Mouse (Mus musculus) liver, adult 2 months (tissue): Measurements from ENCODE around the gene Eno2. TPM values are rescaled to one million over a fixed set of nuclear protein-coding genes. Genes with fewer than 3 reads are reported as not detected.
A peak's percentile ranks its signal among the peaks of the same experiment; 100 is the strongest.

Experiments
- DNase-seq: peaks from one replicate; pipeline ENCODE4 v3.0.0-alpha.2; 2011; ENCODE audit warnings: low read depth, low spot score; ENCODE audit errors: extremely low read depth
- H3K27ac ChIP-seq: fragments of 200-500 bp; replicated peaks from 2 replicates; pipeline ENCODE4 v1.5.1; 2012; ENCODE audit warnings: low read depth, mild to moderate bottlenecking, control low read depth, inconsistent platforms, low read length; ENCODE audit not compliant: insufficient read depth
- H3K27me3 ChIP-seq: fragments of 200-500 bp; 2 replicates; pipeline ENCODE4 v1.6.1; 2012; ENCODE audit warnings: mild to moderate bottlenecking, moderate library complexity, low read length, inconsistent platforms; ENCODE audit not compliant: control insufficient read depth, insufficient read depth
- H3K36me3 ChIP-seq: fragments of 200-500 bp; 2 replicates; pipeline ENCODE4 v1.6.1; 2012; ENCODE audit warnings: low read length, inconsistent platforms; ENCODE audit not compliant: control insufficient read depth, insufficient read depth
- H3K4me1 ChIP-seq: fragments of 200-500 bp; 2 replicates; pipeline ENCODE4 v1.6.1; 2011; ENCODE audit warnings: low read length; ENCODE audit not compliant: control insufficient read depth, insufficient read depth
- H3K4me3 ChIP-seq: fragments of 200-500 bp; 2 replicates; pipeline ENCODE4 v1.5.1; 2011; ENCODE audit warnings: low read depth, mild to moderate bottlenecking, control low read depth, low read length, moderate library complexity; ENCODE audit not compliant: insufficient read depth
- H3K79me2 ChIP-seq: fragments of 200-500 bp; 2 replicates; pipeline ENCODE4 v1.6.1; 2012; ENCODE audit warnings: inconsistent platforms, mild to moderate bottlenecking, low read length, moderate library complexity; ENCODE audit not compliant: control insufficient read depth, insufficient read depth
- H3K9ac ChIP-seq: fragments of 200-500 bp; 2 replicates; pipeline ENCODE4 v1.6.1; 2012; ENCODE audit warnings: low read depth, mild to moderate bottlenecking, control low read depth, inconsistent platforms, low read length
- CTCF ChIP-seq: fragments of 200-500 bp; IDR thresholded peaks from 2 replicates; pipeline ENCODE4 v1.5.1; 2011; ENCODE audit warnings: low read depth, low read length, control low read depth
- POLR2A ChIP-seq: fragments of 200-500 bp; IDR thresholded peaks from 2 replicates; pipeline ENCODE4 v1.6.1; 2011; ENCODE audit warnings: low read length, control low read depth; ENCODE audit not compliant: insufficient read depth; ENCODE audit errors: extremely low read depth
- WGBS: fragments of 180-500 bp; shearing (Covaris S2); methylation state at CpG from one replicate; pipeline ENCODE4 v1.1.7; 2018; 5-methylcytosine and 5-hydroxymethylcytosine counted together
- polyA plus RNA-seq: library from polyadenylated mRNA; depleted of rRNA; stranded (reverse); fragments of >200 nt; gene quantifications from 2 replicates; pipeline ENCODE4 v1.2.3, GENCODE M21; 2012
- total RNA-seq: library from RNA; depleted of rRNA; stranded (reverse); fragments of >200 nt; gene quantifications from 2 replicates; pipeline ENCODE4 v1.2.3, GENCODE M21; 2014

Eno2 gene
- total and polyA plus RNA-seq, 2 experiments: 0.09 to 0.34 TPM

DNA sequence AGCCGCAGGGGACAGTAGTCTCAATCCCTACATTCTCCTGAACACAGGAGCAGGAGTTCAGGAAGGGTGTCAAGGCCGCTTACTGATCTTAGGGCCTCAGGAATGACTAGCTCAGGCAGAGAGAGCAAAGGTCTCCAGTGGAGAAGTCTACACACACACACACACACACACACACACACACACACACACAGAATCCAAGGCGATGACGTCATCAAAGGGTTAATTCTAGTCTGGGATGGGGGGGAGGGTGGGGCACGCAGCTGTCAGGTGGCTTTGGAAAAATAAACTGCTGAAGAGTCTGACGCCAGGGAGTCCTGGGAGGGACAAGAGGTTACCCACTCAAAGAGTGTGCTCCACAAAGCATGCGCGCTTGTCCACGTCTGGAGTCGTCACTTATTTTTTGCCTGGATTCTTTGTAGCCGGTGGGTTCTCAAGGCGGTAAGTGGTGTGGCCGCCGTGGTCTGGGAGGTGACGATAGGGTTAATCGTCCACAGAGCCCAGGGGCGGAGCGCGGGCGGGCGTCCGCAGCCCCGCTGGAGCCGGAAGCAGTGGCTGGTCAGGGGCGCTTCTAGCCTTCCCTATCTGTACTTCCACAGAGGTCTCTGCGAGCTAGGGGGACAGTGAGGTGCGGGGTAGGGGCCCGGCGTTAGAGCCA is 39.0 kb upstream of the Eno2 start, which contains the start of gene Spsb2:
TSS of gene Spsb2 (plus strand) at position 304 of the 655 bp plus-strand sequence.
- TF ChIP-seq POLR2A: no peak
- no peak for TF ChIP-seq CTCF
- Histone ChIP-seq H3K36me3 (peaks cover 8% of the 10 kb centered on the region), H3K4me1 (peaks cover 22% of the 10 kb centered on the region), H3K4me3 (peak within 1 kb of the TSS; percentile 87), H3K79me2 (no peaks in the 10 kb centered on the region), H3K27ac (peak within 1 kb of the TSS; percentile 83), H3K27me3 (no peaks in the 10 kb centered on the region), H3K9ac (peak within 1 kb of the TSS; percentile 84)
- peak; percentile 72 for DNase-seq
- 2% methylated on average over 29 of the region's 29 CpGs for WGBS

GRCm38 (mm10) chr6:124807986-124808357 is 38.5 kb upstream of the Eno2 start:
- 31% methylated on average over 6 of the region's 6 CpGs for WGBS
- H3K27me3 ChIP-seq: no peaks in the 10 kb centered on the region
- TF ChIP-seq CTCF (no peak), POLR2A (no peak)
- H3K79me2 ChIP-seq: no peaks in the 10 kb centered on the region
- peak; percentile 70 for DNase-seq
- H3K9ac ChIP-seq: peak overlapping the region; percentile 47; the same call in 1 of the 2 replicates
- H3K4me3 ChIP-seq: no peak overlapping the region
- peaks cover 8% of the 10 kb centered on the region for H3K36me3 ChIP-seq
- H3K4me1 ChIP-seq: peaks cover 22% of the 10 kb centered on the region
- peak overlapping the region; percentile 83 for H3K27ac ChIP-seq

GRCm38 (mm10) chr6:124807366-124807765 is 37.9 kb upstream of the Eno2 start:
- peaks cover 24% of the 10 kb centered on the region for H3K4me1 ChIP-seq
- H3K79me2 ChIP-seq: no peaks in the 10 kb centered on the region
- H3K27me3 ChIP-seq: no peaks in the 10 kb centered on the region
- 80% methylated on average over 4 of the region's 4 CpGs for WGBS
- TF ChIP-seq POLR2A (no peak), CTCF (no peak)
- no peak for DNase-seq
- H3K4me3 ChIP-seq: no peak overlapping the region
- H3K9ac ChIP-seq: no peak overlapping the region
- peaks cover 8% of the 10 kb centered on the region for H3K36me3 ChIP-seq
- H3K27ac ChIP-seq: peak overlapping the region; percentile 83; the same call in 1 of the 2 replicates

DNA sequence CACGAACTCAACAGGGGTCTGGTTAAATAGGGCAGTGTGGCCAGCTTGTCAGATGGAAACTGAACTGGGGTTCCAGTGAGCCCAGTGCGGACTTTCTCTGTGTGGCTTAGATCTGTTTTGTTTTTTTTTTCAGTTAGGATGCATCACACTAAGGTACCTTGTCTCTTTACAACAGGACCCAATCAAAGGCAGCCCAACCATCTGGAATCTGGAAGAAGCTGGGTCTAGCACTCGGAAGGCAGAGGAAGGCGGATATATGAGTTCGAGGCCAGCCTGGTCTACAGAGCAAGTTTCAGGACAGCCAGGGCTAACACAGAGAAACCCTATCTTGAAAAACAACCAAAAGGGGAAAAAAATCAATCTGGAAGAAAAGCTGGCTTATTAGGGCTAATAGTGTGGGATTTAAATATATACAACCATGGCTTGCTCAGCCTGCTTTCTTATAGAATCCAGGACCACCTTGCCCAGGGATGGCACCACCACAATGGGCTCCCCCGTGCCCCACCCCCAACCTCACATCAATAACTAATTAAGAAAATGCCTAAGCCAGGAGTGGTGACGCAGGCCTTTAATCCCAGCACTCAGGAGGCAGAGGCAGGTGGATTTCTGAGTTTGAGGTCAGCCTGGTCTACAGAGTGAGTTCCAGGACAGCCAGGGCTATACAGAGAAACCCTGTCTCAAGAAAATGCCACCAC is 37.1 kb upstream of the Eno2 start:
- no peak for DNase-seq
- TF ChIP-seq CTCF (no peak), POLR2A (no peak)
- Histone ChIP-seq H3K9ac (no peak overlapping the region), H3K27ac (peak overlapping the region; percentile 88), H3K27me3 (no peaks in the 10 kb centered on the region), H3K4me1 (peaks cover 18% of the 10 kb centered on the region), H3K36me3 (peaks cover 3% of the 10 kb centered on the region), H3K79me2 (no peaks in the 10 kb centered on the region), H3K4me3 (no peak overlapping the region)
- WGBS: 79% methylated on average over 7 of the region's 7 CpGs

- no peaks in the 10 kb centered on the region for H3K27me3 ChIP-seq
- WGBS: 4% methylated on average over 34 of the region's 34 CpGs
- no peaks in the 10 kb centered on the region for H3K79me2 ChIP-seq
- H3K9ac ChIP-seq: peak overlapping the region; percentile 59
- peak; percentile 93 for DNase-seq
- H3K4me1 ChIP-seq: peaks cover 17% of the 10 kb centered on the region
- H3K27ac ChIP-seq: peak overlapping the region; percentile 88
- peak overlapping the region; percentile 60 for H3K4me3 ChIP-seq
- no peaks in the 10 kb centered on the region for H3K36me3 ChIP-seq
- TF ChIP-seq POLR2A: 0 out of 2 replicates have a peak, but pooled peaks have one; percentile 49
- TF ChIP-seq CTCF: peak; percentile 38; the same call in 1 of the 2 replicates
Measured at GRCm38 (mm10) chr6:124805341-124806321, 36.2 kb upstream of the Eno2 start.
